Mouse (Mus musculus): ENCODE data around the gene Sept9.

GRCm38 (mm10) chr11:117156725-117157124, 42.7 kb upstream of the Sept9 start:
- TF ChIP-seq CTCF (IDR thresholded peaks at IDR 0.05; ENCODE audit: insufficient read depth, low read depth, low read length) (no peak), POLR2A (IDR thresholded peaks at IDR 0.05; ENCODE audit: insufficient read depth, low read depth, low read length) (no peak)
